Mouse (Mus musculus) kidney, adult 18-20 months (tissue): ENCODE measurements around the gene Ccnf.
A peak's percentile ranks its signal among the peaks of the same experiment; 100 is the strongest.

Experiments used
- DNase-seq: peaks from one replicate; pipeline ENCODE4 v3.0.0; 2021

Ccnf gene

GRCm38 (mm10) chr17:24251320-24252069 lies at the start of gene Ccnf:
Gene Ccnf (minus strand): TSS chr17:24251484.
- peak; percentile 93 for DNase-seq

DNA sequence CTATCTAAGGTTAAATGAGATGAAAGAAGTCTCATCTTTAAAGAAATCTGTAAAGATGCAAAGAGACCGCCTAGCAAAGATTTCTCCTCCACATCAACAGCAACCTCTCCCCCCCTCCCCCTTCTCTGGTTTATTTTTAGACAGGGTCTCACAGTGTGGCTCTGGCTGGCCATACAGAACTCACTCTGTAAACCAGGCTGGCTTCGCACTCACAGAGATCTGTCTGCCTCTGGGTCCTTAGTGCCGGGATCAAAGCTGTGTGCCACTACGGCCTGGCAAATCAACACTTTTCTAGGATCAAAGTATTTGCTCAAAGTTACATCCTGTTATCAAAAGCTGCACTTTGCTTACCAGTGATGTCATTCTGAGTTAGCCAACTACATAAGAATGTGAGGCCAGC lies 49.4 kb upstream of the Ccnf start:
- no peak for DNase-seq

- no peak for DNase-seq
Measured at GRCm38 (mm10) chr17:24289338-24289737, 38.1 kb upstream of the Ccnf start.

DNA sequence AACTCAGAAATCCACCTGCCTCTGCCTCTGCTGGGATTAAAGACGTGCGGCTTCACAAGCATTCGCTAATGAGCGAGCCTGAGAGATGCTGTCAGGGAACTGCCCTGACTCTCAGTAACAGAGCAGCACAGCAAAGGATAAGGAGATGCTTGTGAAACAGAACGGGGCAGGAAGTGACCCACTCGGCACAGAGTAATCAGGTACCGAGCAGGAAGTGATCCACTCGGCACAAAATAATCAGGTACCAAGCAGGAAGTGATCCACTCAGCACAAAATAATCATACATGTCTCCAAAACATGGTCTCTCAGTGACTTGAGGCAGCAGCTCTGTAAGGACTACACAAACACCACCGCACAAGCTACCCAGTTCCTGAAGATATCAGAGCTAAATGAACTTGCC lies 37.2 kb upstream of the Ccnf start:
- DNase-seq: no peak

- DNase-seq: no peak
Measured at GRCm38 (mm10) chr17:24285680-24286079, 34.4 kb upstream of the Ccnf start.

- DNase-seq: no peak
Measured at GRCm38 (mm10) chr17:24283266-24283818, 32.1 kb upstream of the Ccnf start.

- no peak for DNase-seq
Measured at GRCm38 (mm10) chr17:24282637-24283036, 31.4 kb upstream of the Ccnf start.

DNA sequence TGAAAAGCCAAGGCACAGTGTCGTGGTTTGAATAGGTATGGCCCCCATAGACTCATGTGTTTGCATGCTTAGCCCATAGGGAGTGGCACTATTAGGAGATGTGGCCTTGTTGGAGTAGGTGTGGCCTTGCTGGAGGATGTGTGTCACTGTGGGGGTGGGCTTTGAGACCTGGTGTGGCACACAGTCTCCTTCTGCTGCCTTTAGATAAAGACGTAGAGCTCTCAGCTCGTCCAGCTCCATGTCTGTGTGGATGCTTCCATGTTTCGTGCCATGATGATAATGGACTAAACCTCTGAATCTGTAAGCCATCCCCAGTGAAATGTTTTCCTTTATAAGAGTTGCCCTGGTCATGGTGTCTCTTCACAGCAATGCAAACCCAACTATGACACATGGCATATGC lies 28.6 kb upstream of the Ccnf start:
- no peak for DNase-seq

GRCm38 (mm10) chr17:24267133-24267532 lies 15.8 kb upstream of the Ccnf start:
- DNase-seq: no peak

DNA sequence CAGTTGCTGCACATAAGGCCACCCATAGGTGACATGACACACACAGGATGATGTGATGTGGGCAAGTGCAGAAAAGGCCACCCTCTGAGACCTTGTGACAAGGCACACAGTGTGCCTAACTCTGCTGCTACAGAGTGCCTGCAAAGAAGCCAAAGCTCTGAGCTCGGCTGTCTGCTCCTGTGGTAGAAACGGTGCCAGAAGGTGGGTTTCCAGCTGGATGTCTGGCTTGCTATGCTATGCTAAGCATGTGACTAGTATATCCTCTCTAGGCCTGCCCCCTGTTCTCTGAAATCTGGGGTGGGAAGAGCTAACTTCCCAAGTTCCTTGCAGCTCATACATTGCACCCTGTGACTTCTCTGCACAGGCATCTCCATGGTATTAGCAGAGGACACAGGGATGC lies 13.5 kb upstream of the Ccnf start:
- no peak for DNase-seq

DNA sequence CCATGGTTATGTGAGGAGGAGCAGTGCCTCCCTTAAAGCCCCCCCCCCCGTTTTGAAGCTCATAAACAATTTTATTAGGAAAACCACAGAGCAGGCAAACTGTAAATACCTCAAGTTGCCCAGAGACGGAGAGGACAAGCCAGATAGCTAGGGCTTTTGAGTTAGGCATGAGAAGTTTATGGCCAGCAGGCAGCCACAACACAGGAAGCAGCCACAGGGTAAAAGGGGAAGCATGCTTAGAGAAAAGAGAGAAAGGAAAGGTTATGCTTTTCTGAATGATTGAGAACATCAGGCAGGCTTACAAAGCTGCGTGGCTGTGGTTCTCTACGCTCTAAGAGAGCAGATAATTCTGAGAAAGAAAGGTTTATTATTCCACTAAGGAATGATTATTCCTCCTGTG lies 9.2 kb upstream of the Ccnf start:
- no peak for DNase-seq

DNA sequence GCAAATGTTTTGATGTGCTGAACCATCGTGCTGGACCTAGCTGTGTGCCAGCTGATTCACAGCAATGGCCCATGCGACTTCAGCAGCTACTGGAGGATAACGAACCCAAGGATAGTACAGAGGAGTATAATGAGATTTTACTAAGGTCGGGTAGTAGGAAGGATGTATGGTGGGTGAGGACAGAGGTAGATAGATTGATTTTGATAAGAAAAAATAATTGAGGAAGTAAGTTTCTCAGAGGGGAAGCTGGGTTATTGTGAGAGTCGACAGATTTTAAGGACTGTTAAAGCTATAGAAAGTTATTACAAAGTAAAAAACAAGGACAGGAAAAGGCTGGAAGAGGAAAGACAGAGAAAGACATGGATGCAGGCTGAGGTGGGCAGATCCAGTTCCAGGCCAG lies 8.4 kb upstream of the Ccnf start:
- no peak for DNase-seq

DNA sequence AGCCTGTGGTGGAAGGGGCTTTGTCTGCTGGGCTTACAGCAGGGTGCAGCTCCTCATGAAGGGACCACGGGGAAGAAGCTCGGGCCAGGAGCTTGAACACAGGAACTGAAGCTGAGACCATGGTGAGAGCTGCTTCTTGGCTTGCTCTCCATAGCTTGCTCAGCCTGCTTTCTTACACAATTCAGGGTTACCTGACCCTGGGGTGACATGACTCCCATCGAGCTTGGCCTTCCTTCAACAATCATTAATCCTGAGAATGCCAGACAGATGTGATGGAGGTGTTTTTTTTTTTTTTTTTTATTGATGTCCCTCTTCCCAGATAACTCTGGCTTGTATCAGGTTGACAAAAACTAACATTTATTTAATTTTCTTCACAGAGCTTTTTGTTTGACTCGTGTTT lies 7.7 kb upstream of the Ccnf start:
- no peak for DNase-seq

DNA sequence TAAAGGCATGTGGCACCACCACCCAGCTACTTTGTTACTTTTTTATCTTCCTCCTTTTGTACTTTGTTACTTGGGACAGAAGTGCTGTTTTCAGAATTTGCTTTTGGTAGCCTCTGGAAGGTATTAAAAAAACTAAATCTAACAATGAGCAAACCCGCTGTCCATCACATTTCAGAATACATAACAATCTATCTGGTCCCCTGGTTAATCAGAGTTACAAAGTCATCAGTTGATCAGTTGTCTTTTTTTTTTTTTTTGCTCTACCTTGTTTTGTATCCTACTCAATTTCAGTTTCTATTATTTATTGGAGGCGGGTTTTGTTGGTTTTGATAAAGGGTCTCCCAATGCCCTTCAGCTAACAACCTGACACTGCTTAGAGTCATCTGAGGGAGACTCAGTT lies 1.0 kb upstream of the Ccnf start:
- DNase-seq: no peak

GRCm38 (mm10) chr17:24250988-24251319 lies 330 bp downstream of the Ccnf start:
- DNase-seq: no peak

- DNase-seq: no peak
Measured at GRCm38 (mm10) chr17:24248641-24249040, 2.6 kb downstream of the Ccnf start.

DNA sequence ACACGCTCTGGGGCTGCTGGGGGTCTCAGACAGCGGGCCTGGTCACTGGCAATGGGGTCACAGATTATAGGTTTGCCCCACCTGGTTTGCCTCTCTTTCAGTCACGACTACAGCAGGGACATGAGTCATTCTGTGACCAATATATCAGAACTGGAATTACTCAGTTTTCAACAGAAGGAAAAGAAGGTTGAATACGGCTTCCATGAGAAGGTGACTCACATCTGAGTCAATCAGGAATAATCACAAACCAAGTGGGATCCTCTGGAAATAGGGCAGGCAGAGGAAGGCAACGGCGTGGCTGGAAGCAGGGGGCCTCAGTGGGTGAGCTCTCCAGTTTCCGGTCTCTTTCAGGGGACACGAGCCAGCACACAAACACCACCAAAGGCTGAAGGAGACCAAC lies 7.2 kb downstream of the Ccnf start:
- no peak for DNase-seq

DNA sequence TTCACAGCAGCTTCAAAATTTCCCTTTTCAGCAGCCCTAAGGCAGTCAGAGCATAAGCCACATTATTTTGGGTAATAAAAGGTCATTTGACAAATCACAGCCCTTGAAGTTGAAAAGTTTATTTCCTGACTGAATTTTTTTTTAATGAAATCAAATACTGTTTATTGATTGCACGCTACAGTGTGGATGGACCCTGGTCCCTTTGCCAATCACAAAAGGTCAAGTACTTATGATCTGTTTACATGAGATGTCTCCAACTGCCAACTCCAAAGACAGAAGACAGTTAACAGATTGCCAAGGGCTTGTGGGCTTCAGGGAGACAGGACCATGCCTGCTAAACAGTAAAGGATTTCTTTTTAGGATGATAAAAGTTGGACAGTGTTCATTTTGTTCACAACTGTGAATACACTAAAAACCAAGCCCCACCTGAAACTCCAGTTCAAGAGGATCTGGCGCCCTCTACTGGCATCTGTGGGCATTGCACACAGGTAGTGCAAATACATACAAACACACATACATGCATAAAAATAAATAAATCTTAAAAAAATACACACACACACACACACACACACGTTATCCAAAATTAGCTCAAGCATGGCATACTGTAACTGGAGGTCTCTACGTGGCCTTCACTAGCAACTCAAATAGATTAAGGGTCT lies 7.8 kb downstream of the Ccnf start:
- peak; percentile 47 for DNase-seq

DNA sequence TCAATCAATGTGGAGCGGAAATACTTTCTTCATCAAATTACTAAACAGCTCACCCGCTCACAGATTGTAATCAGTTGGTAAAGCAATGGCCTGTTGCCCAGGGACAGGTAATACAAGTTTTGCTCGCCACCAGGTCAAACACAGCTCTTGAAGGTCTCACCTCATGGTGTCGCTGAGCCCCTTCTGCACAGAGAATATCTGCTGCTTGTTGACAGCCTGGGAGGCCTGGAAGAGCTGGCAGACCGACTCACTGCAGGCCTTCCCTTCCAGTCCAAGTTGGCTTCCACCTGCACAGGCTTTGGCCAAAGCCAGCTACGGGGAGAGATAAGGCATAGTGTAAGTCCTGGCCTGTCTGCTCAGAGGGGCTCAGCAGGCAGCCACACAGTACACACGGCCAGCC lies 14.4 kb downstream of the Ccnf start:
- no peak for DNase-seq

GRCm38 (mm10) chr17:24236479-24236878 lies 14.8 kb downstream of the Ccnf start:
- DNase-seq: no peak

GRCm38 (mm10) chr17:24227941-24228340 lies 23.3 kb downstream of the Ccnf start:
- DNase-seq: no peak

DNA sequence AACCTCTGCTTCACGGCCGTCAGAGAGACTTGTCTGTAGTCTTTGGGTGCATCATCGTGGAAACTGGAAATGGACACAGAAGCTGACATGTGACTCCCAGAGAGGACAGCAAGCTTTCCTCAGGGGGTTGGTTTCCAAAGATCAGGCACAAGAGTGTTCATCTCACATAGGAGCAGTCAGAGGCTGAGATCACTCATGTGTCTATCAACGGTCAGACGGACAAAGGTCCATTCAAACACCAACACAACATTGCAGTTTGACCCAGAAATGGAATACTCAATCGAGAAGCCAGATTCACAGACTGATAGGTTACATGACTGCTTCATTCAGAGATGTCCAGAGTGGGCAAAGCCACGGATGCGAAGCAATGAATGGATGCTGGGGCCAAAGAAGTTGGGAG lies 24.6 kb downstream of the Ccnf start:
- DNase-seq: no peak

GRCm38 (mm10) chr17:24225851-24226250 lies 25.4 kb downstream of the Ccnf start:
- DNase-seq: no peak

DNA sequence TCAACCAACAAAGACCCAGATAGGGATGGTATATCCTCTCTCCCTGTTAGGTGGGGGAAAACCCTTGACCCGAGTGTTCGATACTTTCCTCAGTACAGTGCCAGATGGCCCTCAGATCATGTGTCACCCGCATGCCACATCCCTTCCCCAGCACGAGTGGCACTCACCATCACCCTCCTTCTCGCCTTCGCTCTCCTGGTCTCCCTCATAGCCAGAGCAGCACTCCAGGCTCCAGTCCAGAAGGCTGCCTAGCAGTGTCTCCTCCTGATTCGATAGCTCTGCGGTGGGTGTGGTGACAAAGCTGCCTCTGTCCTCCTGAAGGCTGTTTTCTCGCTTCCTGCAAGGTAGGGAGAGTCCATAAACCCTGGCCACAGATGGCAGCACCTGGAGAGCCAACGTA lies 26.5 kb downstream of the Ccnf start:
- no peak for DNase-seq

DNA sequence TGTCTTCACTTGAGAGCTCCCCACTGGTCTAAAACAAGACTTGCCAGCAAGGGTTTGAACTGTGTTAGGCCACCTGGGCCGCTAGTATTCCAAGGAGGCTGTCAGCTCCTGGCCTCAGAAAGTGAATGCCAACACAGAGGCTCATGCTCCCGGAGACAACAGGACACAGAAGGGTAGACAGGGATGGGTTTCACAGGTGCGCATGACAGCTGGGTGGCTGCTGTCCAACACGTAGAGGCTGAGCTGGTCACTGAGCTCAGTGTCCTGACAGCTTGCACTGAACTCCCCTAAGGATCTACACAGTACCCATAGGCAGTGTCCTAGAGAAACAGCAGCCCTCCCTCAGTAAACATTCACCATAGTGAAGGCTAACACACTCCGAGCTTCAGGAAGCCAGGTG lies 27.8 kb downstream of the Ccnf start:
- DNase-seq: no peak
